Mouse (Mus musculus) heart, adult 2 months (tissue): ENCODE measurements around the gene Nploc4. TPM values are rescaled to one million over a fixed set of nuclear protein-coding genes. Genes with fewer than 3 reads are reported as not detected.

Source experiments
- DNase-seq, 2 experiments: peaks; one replicate each; pipeline ENCODE4 v3.0.0; 2021
- H3K27ac ChIP-seq: fragments of 200-600 bp; 2 replicates; pipeline ENCODE4 v1.8.1; 2022
- H3K27me3 ChIP-seq: fragments of 200-500 bp; 2 replicates; pipeline ENCODE4 v1.6.1; 2012; ENCODE audit warnings: mild to moderate bottlenecking, low read length, inconsistent platforms, mixed read lengths; ENCODE audit not compliant: control insufficient read depth, insufficient read depth
- H3K36me3 ChIP-seq: fragments of 200-500 bp; 2 replicates; pipeline ENCODE4 v1.6.1; 2012; ENCODE audit warnings: low read length, inconsistent platforms; ENCODE audit not compliant: control insufficient read depth, insufficient read depth
- H3K4me1 ChIP-seq: fragments of 200-500 bp; 2 replicates; pipeline ENCODE4 v1.6.1; 2011; ENCODE audit warnings: low read length; ENCODE audit not compliant: control insufficient read depth, insufficient read depth
- H3K4me3 ChIP-seq: fragments of 200-600 bp; 2 replicates; pipeline ENCODE4 v1.8.1; 2022
- H3K79me2 ChIP-seq: fragments of 200-500 bp; replicated peaks from 2 replicates; pipeline ENCODE4 v1.6.1; 2012; ENCODE audit warnings: mild to moderate bottlenecking, inconsistent platforms, low read length, moderate library complexity, mixed read lengths; ENCODE audit not compliant: control insufficient read depth, insufficient read depth
- H3K9ac ChIP-seq: fragments of 200-500 bp; 2 replicates; pipeline ENCODE4 v1.6.1; 2012; ENCODE audit warnings: low read depth, mild to moderate bottlenecking, control low read depth, inconsistent platforms, low read length, mixed read lengths
- CTCF ChIP-seq: fragments of 200-600 bp; IDR thresholded peaks from 2 replicates; pipeline ENCODE4 v1.8.1; 2022; ENCODE audit warnings: antibody characterized with exemption, mild to moderate bottlenecking, moderate library complexity
- EP300 ChIP-seq: fragments of 200-500 bp; IDR thresholded peaks from 2 replicates; pipeline ENCODE4 v1.6.1; 2011; ENCODE audit warnings: low read depth, low read length, control low read depth; ENCODE audit not compliant: insufficient read depth
- POLR2A ChIP-seq: fragments of 200-500 bp; IDR thresholded peaks from 2 replicates; pipeline ENCODE4 v1.6.1; 2011; ENCODE audit warnings: mild to moderate bottlenecking, low read depth, low read length, control low read depth; ENCODE audit not compliant: insufficient read depth
- WGBS: fragments of 180-500 bp; shearing (Covaris S2); methylation state at CpG from one replicate; pipeline ENCODE4 v1.1.7; 2018; 5-methylcytosine and 5-hydroxymethylcytosine counted together
- intact Hi-C: fragments of 180-260 bp; cut with DNase I; formaldehyde crosslinking; loops from one replicate; pipeline ENCODE4 v1.15.1; 2025
- polyA plus RNA-seq: library from polyadenylated mRNA; depleted of rRNA; stranded (reverse); fragments of >200 nt; gene quantifications from 2 replicates; pipeline ENCODE4 v1.2.3, GENCODE M21; 2012
- total RNA-seq, 2 experiments: library from RNA; stranded (reverse); gene quantifications; 2 replicates each; pipeline ENCODE4 v1.2.3; 2021

Nploc4 gene
- total and polyA plus RNA-seq, 3 experiments: 36.6 to 58.4 (median 54.8) TPM

- Histone ChIP-seq H3K4me1 (no peaks in the 10 kb centered on the region), H3K27me3 (no peaks in the 10 kb centered on the region), H3K27ac (no peak within 1 kb of the TSS), H3K79me2 (no peaks in the 10 kb centered on the region), H3K36me3 (no peaks in the 10 kb centered on the region), H3K9ac (no peak within 1 kb of the TSS), H3K4me3 (no peak within 1 kb of the TSS)
- TF ChIP-seq POLR2A (no peak), CTCF (no peak), EP300 (no peak)
- DNase-seq: no peak
- intact Hi-C loops: no loop called here
- WGBS: 73% methylated on average over 4 of the region's 4 CpGs
These were observed 15.8 kb upstream of the Nploc4 start, which contains the start of gene Pde6g for GRCm38 (mm10) chr11:120453306-120453705. Pde6g (minus strand) TSS chr11:120453500.

GRCm38 (mm10) chr11:120452246-120452645 is 14.7 kb upstream of the Nploc4 start:
- 72% methylated on average over 3 of the region's 3 CpGs for WGBS
- no peaks in the 10 kb centered on the region for H3K36me3 ChIP-seq

GRCm38 (mm10) chr11:120447179-120447578 is 9.7 kb upstream of the Nploc4 start:
- intact Hi-C loops: no loop called here
- no peaks in the 10 kb centered on the region for H3K4me1 ChIP-seq

More at GRCm38 (mm10) chr11:120452246-120452645, 14.7 kb upstream of the Nploc4 start:
- intact Hi-C loops: no loop called here
- Histone ChIP-seq H3K4me3 (no peak overlapping the region), H3K79me2 (no peaks in the 10 kb centered on the region), H3K9ac (no peak overlapping the region), H3K27ac (no peak overlapping the region), H3K27me3 (no peaks in the 10 kb centered on the region), H3K4me1 (no peaks in the 10 kb centered on the region)
- DNase-seq: no peak
- TF ChIP-seq POLR2A (no peak), EP300 (no peak), CTCF (no peak)

GRCm38 (mm10) chr11:120445475-120445874 is 8.0 kb upstream of the Nploc4 start:
- H3K27ac ChIP-seq: no peak overlapping the region
- no peak overlapping the region for H3K4me3 ChIP-seq
- H3K79me2 ChIP-seq: no peaks in the 10 kb centered on the region
- intact Hi-C loops: no loop called here
- H3K9ac ChIP-seq: no peak overlapping the region
- no peaks in the 10 kb centered on the region for H3K4me1 ChIP-seq
- H3K27me3 ChIP-seq: no peaks in the 10 kb centered on the region
- TF ChIP-seq EP300 (no peak), POLR2A (no peak), CTCF (no peak)
- no peaks in the 10 kb centered on the region for H3K36me3 ChIP-seq
- 52% methylated on average over 3 of the region's 3 CpGs for WGBS
- DNase-seq: no peak

More at GRCm38 (mm10) chr11:120447179-120447578, 9.7 kb upstream of the Nploc4 start:
- Histone ChIP-seq H3K79me2 (no peaks in the 10 kb centered on the region), H3K9ac (no peak overlapping the region), H3K36me3 (no peaks in the 10 kb centered on the region), H3K4me3 (no peak overlapping the region), H3K27me3 (no peaks in the 10 kb centered on the region), H3K27ac (no peak overlapping the region)
- no peak for DNase-seq
- TF ChIP-seq POLR2A (no peak), EP300 (no peak), CTCF (no peak)
- WGBS: 88% methylated on average over 7 of the region's 7 CpGs

- Histone ChIP-seq H3K27me3 (no peaks in the 10 kb centered on the region), H3K4me3 (no peak overlapping the region), H3K36me3 (no peaks in the 10 kb centered on the region), H3K27ac (no peak overlapping the region), H3K79me2 (no peaks in the 10 kb centered on the region), H3K9ac (no peak overlapping the region), H3K4me1 (no peaks in the 10 kb centered on the region)
- no peak for DNase-seq
- intact Hi-C loops: no loop called here
- TF ChIP-seq POLR2A (no peak), CTCF (no peak)
- 64% methylated on average over 6 of the region's 6 CpGs for WGBS
These were observed 6.6 kb upstream of the Nploc4 start for GRCm38 (mm10) chr11:120444106-120444505.

- Histone ChIP-seq H3K4me3 (no peak overlapping the region), H3K27me3 (no peaks in the 10 kb centered on the region), H3K36me3 (no peaks in the 10 kb centered on the region), H3K27ac (no peak overlapping the region), H3K9ac (no peak overlapping the region), H3K79me2 (no peaks in the 10 kb centered on the region), H3K4me1 (peaks cover 1% of the 10 kb centered on the region; the same call in 1 of the 2 replicates)
- TF ChIP-seq POLR2A (no peak), EP300 (no peak), CTCF (no peak)
- intact Hi-C loops: no loop called here
- DNase-seq: no peak
- 88% methylated on average over 3 of the region's 3 CpGs for WGBS
These were observed 5.3 kb upstream of the Nploc4 start for GRCm38 (mm10) chr11:120442765-120443280.
